13 mouse cellular contexts compared by ENCODE assay signal in the genomic region with DNA sequence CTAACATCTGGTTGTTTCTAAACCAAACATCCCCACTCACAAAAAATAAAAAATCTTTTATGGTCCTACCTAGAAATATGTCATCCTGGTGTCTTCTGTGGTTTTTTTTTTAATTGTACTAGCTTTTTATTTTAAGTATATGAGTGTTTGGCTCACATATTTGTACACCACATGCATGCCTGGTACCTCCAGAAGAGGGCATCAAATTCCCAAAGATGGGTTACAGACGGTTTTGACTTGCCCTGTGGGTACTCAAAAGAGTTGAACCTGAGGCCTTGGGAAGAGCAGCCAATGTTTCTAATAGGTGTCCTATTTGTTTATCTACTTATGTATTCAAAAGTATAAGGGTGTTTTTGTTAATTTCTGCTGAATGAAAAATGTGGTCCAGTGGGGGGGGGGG. TPM values are rescaled to one million over a fixed set of nuclear protein-coding genes. Genes with fewer than 3 reads are reported as not detected.
A peak's percentile ranks its signal among the peaks of the same experiment; 100 is the strongest.
DNase-seq lines count a peak whose midpoint lies in the region; ATAC-seq and TF ChIP-seq lines count a peak whose summit lies in the region.
"Had no signal": no experiment of that assay in that cellular context is flagged by ENCODE, and none has a peak within 500 bp of the region (broad histone marks: within the 10 kb centered on the region; RNA-seq: fewer than 3 reads in every experiment).

No protein-coding gene starts in this region.

- DNase-seq in adrenal gland, postnatal 14 days: peak; percentile 43
- no peak for DNase-seq in adrenal gland, adult 8-10 months
- peak; percentile 14 for DNase-seq in kidney, postnatal 0 days (ENCODE audit: low spot score)
- peak; percentile 43 for DNase-seq in 416B (ENCODE audit: low read depth)
- no peak for DNase-seq in right cerebral cortex, postnatal 14 days
- DNase-seq in left cerebral cortex, adult 18-20 months (ENCODE audit: low spot score in 2 of 2): no peak
- DNase-seq: layer of hippocampus, adult 9-11 months had no signal

- TF ChIP-seq CTCF in kidney, postnatal 0 days (IDR thresholded peaks at IDR 0.05; ENCODE audit: low read depth): peak; percentile 44; the same call in 1 of the 2 replicates

- H3K27me3 ChIP-seq in kidney, postnatal 0 days (ENCODE audit: insufficient read depth, low read length): no peaks in the 10 kb centered on the region
- H3K27me3 ChIP-seq in kidney, embryonic 16.5 days (ENCODE audit: insufficient read depth, low read length): no peaks in the 10 kb centered on the region
- H3K27me3 ChIP-seq: embryonic facial prominence, embryonic 15.5 days; neural tube, embryonic 12.5 days had no signal

- no peak for ATAC-seq in kidney, postnatal 0 days (replicated peaks; ENCODE audit: low FRiP score, low read depth)
- ATAC-seq in kidney, embryonic 16.5 days (ENCODE audit: low FRiP score, low TSS enrichment): no peak
- ATAC-seq in common myeloid progenitor, adult 5-6 weeks (replicated peaks; ENCODE audit: low read depth, poor library complexity, severe bottlenecking): peak; percentile 30

- 36% methylated on average over 1 of the region's 1 CpGs for WGBS in kidney, postnatal 0 days
- WGBS in kidney, embryonic 16.5 days: 37% methylated on average over 1 of the region's 1 CpGs

- no peak overlapping the region for H3K9ac ChIP-seq in kidney, postnatal 0 days (ENCODE audit: low read depth, low read length)
- no peak overlapping the region for H3K9ac ChIP-seq in kidney, embryonic 16.5 days (replicated peaks; ENCODE audit: low read length)
- H3K9ac ChIP-seq: embryonic facial prominence, embryonic 15.5 days; neural tube, embryonic 12.5 days had no signal

- no peak overlapping the region for H3K27ac ChIP-seq in kidney, postnatal 0 days
- H3K27ac ChIP-seq in kidney, embryonic 16.5 days (ENCODE audit: low read length): no peak overlapping the region
- H3K27ac ChIP-seq: embryonic facial prominence, embryonic 15.5 days; heart, embryonic 10.5 days; neural tube, embryonic 12.5 days had no signal

- H3K36me3 ChIP-seq in kidney, postnatal 0 days (ENCODE audit: insufficient read depth, low read length): peaks cover 28% of the 10 kb centered on the region
- H3K36me3 ChIP-seq in kidney, embryonic 16.5 days (ENCODE audit: insufficient read depth, low read length): peaks cover 36% of the 10 kb centered on the region

- peaks cover 4% of the 10 kb centered on the region; the same call in 1 of the 2 replicates for H3K4me1 ChIP-seq in kidney, postnatal 0 days (replicated peaks; ENCODE audit: insufficient read depth, low read length)
- H3K4me1 ChIP-seq in kidney, embryonic 16.5 days (ENCODE audit: insufficient read depth, low read length): peaks cover 12% of the 10 kb centered on the region

- H3K4me3 ChIP-seq in kidney, postnatal 0 days (replicated peaks; ENCODE audit: low read depth, low read length): no peak overlapping the region
- H3K4me3 ChIP-seq in kidney, embryonic 16.5 days (ENCODE audit: low read length): no peak overlapping the region
- H3K4me3 ChIP-seq: embryonic facial prominence, embryonic 15.5 days; heart, embryonic 10.5 days; neural tube, embryonic 12.5 days had no signal

- H3K4me2 ChIP-seq in kidney, postnatal 0 days (ENCODE audit: low read length): no peak overlapping the region
- H3K4me2 ChIP-seq in kidney, embryonic 16.5 days (replicated peaks; ENCODE audit: low read depth, low read length): no peak overlapping the region
- H3K4me2 ChIP-seq: embryonic facial prominence, embryonic 15.5 days; neural tube, embryonic 12.5 days had no signal

- H3K9me3 ChIP-seq in kidney, postnatal 0 days (replicated peaks; ENCODE audit: low read length): no peaks in the 10 kb centered on the region
- no peaks in the 10 kb centered on the region for H3K9me3 ChIP-seq in kidney, embryonic 16.5 days (ENCODE audit: low read length)
- H3K9me3 ChIP-seq: embryonic facial prominence, embryonic 15.5 days; heart, embryonic 10.5 days; neural tube, embryonic 12.5 days had no signal

RNA-seq across cellular contexts. Expression of gene Syncrip, which starts 6.2 kb away (rescaled TPM):
- 117 and 126 TPM in 2 replicates for total RNA-seq in adrenal gland, postnatal 14 days (2021)
- 10 to 100 TPM; 57.7 to 79.2 (median 71.1) TPM for total RNA-seq in adrenal gland, adult 8-10 months (2022)
- 73.8 and 84.0 TPM in 2 replicates for polyA plus RNA-seq in kidney, postnatal 0 days (2015; fragmentation: Nextera tagmentation; extraction: Ambion mirVana)
- 91.9 and 99.8 TPM in 2 replicates for polyA plus RNA-seq in kidney, embryonic 16.5 days (2015; fragmentation: Nextera tagmentation; extraction: Ambion mirVana)
- 305 and 315 TPM in 2 replicates for total RNA-seq in common myeloid progenitor, adult 5-6 weeks (2017)
- 10 to 100 TPM; 64.8 TPM for total RNA-seq in left cerebral cortex, adult 18-20 months (2021)

RNA-seq across cellular contexts. Expression of gene Gm20537, which starts 19.7 kb away (rescaled TPM):
- total RNA-seq in adrenal gland, postnatal 14 days (2021): not detected in 2 replicates
- total RNA-seq in adrenal gland, adult 8-10 months (2022): 1 to 10 TPM in 3 of 4 experiments, not detected in 1; 1.1 to 2.8 (median 1.1) TPM
- polyA plus RNA-seq in kidney, postnatal 0 days (2015; fragmentation: Nextera tagmentation; extraction: Ambion mirVana): not detected in 2 replicates
- polyA plus RNA-seq in kidney, embryonic 16.5 days (2015; fragmentation: Nextera tagmentation; extraction: Ambion mirVana): 0.31 and 1.3 TPM in 2 replicates
- total RNA-seq in common myeloid progenitor, adult 5-6 weeks (2017): not detected in 2 replicates
- 1 to 10 TPM in 1 of 2 experiments, not detected in 1; 1.7 TPM for total RNA-seq in left cerebral cortex, adult 18-20 months (2021)
- total RNA-seq: megakaryocyte progenitor cell, adult 5-6 weeks had no signal

RNA-seq across cellular contexts. Expression of gene Snx14, which starts 37.4 kb away (rescaled TPM):
- 46.6 and 47.9 TPM in 2 replicates for total RNA-seq in adrenal gland, postnatal 14 days (2021)
- 10 to 100 TPM; 59.6 to 64.5 (median 63.1) TPM for total RNA-seq in adrenal gland, adult 8-10 months (2022)
- polyA plus RNA-seq in kidney, postnatal 0 days (2015; fragmentation: Nextera tagmentation; extraction: Ambion mirVana): 20.9 and 24.7 TPM in 2 replicates
- polyA plus RNA-seq in kidney, embryonic 16.5 days (2015; fragmentation: Nextera tagmentation; extraction: Ambion mirVana): 32.1 and 32.9 TPM in 2 replicates
- total RNA-seq in common myeloid progenitor, adult 5-6 weeks (2017): 15.8 and 25.7 TPM in 2 replicates
- 10 to 100 TPM; 54.3 to 55.8 TPM for total RNA-seq in left cerebral cortex, adult 18-20 months (2021)

Comparison
In these comparisons a context has a peak if more than half of its experiments do, and no peak if none do; other contexts are left out.
1. DNase-seq: peak in adrenal gland, postnatal 14 days (single experiment), kidney, postnatal 0 days (single experiment) and 416B (single experiment); none in adrenal gland, adult 8-10 months (single experiment), right cerebral cortex, postnatal 14 days (single experiment) and left cerebral cortex, adult 18-20 months (0 of 2).